Mouse (Mus musculus): ENCODE measurements around the gene Thg1l.

Gene Thg1l

GRCm38 (mm10) chr11:45926640-45927082 is 28.6 kb downstream of the Thg1l start:
- DNase-seq, result peak; percentile 84

- no peak for DNase-seq
These were observed 29.9 kb downstream of the Thg1l start for GRCm38 (mm10) chr11:45925436-45925835.

GRCm38 (mm10) chr11:45921480-45921898 is 33.8 kb downstream of the Thg1l start:
- no peak for DNase-seq

- no peak for DNase-seq
These were observed 34.3 kb downstream of the Thg1l start for GRCm38 (mm10) chr11:45921026-45921425.

- DNase-seq, result no peak
These were observed 36.5 kb downstream of the Thg1l start for GRCm38 (mm10) chr11:45918836-45919235.

- DNase-seq, result no peak
These were observed 37.3 kb downstream of the Thg1l start for GRCm38 (mm10) chr11:45918018-45918417.

- DNase-seq, result no peak
These were observed 39.1 kb downstream of the Thg1l start for GRCm38 (mm10) chr11:45916196-45916595.

GRCm38 (mm10) chr11:45910701-45911100 is 44.6 kb downstream of the Thg1l start:
- no peak for DNase-seq

- no peak for DNase-seq
These were observed 46.4 kb downstream of the Thg1l start for GRCm38 (mm10) chr11:45908894-45909293.

- DNase-seq, result no peak
These were observed 47.2 kb downstream of the Thg1l start for GRCm38 (mm10) chr11:45908070-45908469.

- peak; percentile 24 for DNase-seq
These were observed 48.0 kb downstream of the Thg1l start for GRCm38 (mm10) chr11:45907301-45907700.

- no peak for DNase-seq
These were observed 49.0 kb downstream of the Thg1l start for GRCm38 (mm10) chr11:45906109-45906786.

- DNase-seq, result no peak
These were observed 54.9 kb downstream of the Thg1l start for GRCm38 (mm10) chr11:45900233-45901015.

- no peak for DNase-seq
These were observed 57.9 kb downstream of the Thg1l start for GRCm38 (mm10) chr11:45897392-45897791.

Data from kidney, postnatal 10 days (tissue).